In genomic region chr2:170070641-170071241, GRCm38 (mm10) we compare ENCODE assay signal across 8 mouse cellular contexts.
DNase-seq lines count a peak whose midpoint lies in the region; ATAC-seq lines count a peak whose summit lies in the region.

No protein-coding gene starts in this region.

- WGBS in lung, embryonic 15.5 days = 31% methylated on average over 15 of the region's 15 CpGs
- WGBS in embryonic facial prominence, embryonic 14.5 days = 34% methylated on average over 15 of the region's 15 CpGs
- 7% methylated on average over 15 of the region's 15 CpGs for WGBS in kidney, embryonic 16.5 days
- 21% methylated on average over 15 of the region's 15 CpGs for WGBS in stomach, embryonic 15.5 days

- DNase-seq in lung, adult 18-20 months = no peak
- DNase-seq in embryonic facial prominence, embryonic 14.5 days (ENCODE audit: low spot score) = peak; percentile 81
- no peak for DNase-seq in thymus, postnatal 0 days (ENCODE audit: low spot score)
- DNase-seq in spleen, adult 12 weeks (ENCODE audit: low spot score) = no peak

- H3K36me3 ChIP-seq in lung, embryonic 15.5 days = no peaks in the 10 kb centered on the region
- H3K36me3 ChIP-seq in embryonic facial prominence, embryonic 14.5 days (ENCODE audit: control insufficient read depth, insufficient read depth, low read length) = no peaks in the 10 kb centered on the region
- no peaks in the 10 kb centered on the region for H3K36me3 ChIP-seq in kidney, embryonic 16.5 days (ENCODE audit: insufficient read depth, low read length)
- H3K36me3 ChIP-seq in stomach, embryonic 15.5 days = no peaks in the 10 kb centered on the region

- H3K9me3 ChIP-seq in lung, embryonic 15.5 days = no peaks in the 10 kb centered on the region
- no peaks in the 10 kb centered on the region for H3K9me3 ChIP-seq in embryonic facial prominence, embryonic 14.5 days (ENCODE audit: control insufficient read depth, low read length)
- H3K9me3 ChIP-seq in kidney, embryonic 16.5 days (ENCODE audit: low read length) = peaks cover 14% of the 10 kb centered on the region
- H3K9me3 ChIP-seq in stomach, embryonic 15.5 days = no peaks in the 10 kb centered on the region

- H3K4me3 ChIP-seq in lung, embryonic 15.5 days = peak overlapping the region; percentile 21
- H3K4me3 ChIP-seq in embryonic facial prominence, embryonic 14.5 days (ENCODE audit: low read depth, low read length) = no peak overlapping the region
- peak overlapping the region; percentile 28 for H3K4me3 ChIP-seq in kidney, embryonic 16.5 days (ENCODE audit: low read length)
- H3K4me3 ChIP-seq in stomach, embryonic 15.5 days (replicated peaks) = peak overlapping the region; percentile 6; the same call in 1 of the 2 replicates

- no peak overlapping the region; the same call in 1 of the 2 replicates for H3K9ac ChIP-seq in lung, embryonic 15.5 days
- H3K9ac ChIP-seq in embryonic facial prominence, embryonic 14.5 days (ENCODE audit: low read depth, low read length) = no peak overlapping the region
- peak overlapping the region; percentile 33 for H3K9ac ChIP-seq in kidney, embryonic 16.5 days (replicated peaks; ENCODE audit: low read length)
- no peak overlapping the region for H3K9ac ChIP-seq in stomach, embryonic 15.5 days

- peaks cover 10% of the 10 kb centered on the region for H3K4me1 ChIP-seq in lung, embryonic 15.5 days
- peaks cover 16% of the 10 kb centered on the region for H3K4me1 ChIP-seq in embryonic facial prominence, embryonic 14.5 days (ENCODE audit: control insufficient read depth, insufficient read depth, low read length)
- peaks cover 20% of the 10 kb centered on the region for H3K4me1 ChIP-seq in kidney, embryonic 16.5 days (ENCODE audit: insufficient read depth, low read length)
- H3K4me1 ChIP-seq in stomach, embryonic 15.5 days = peaks cover 7% of the 10 kb centered on the region; the same call in 1 of the 2 replicates

- H3K27ac ChIP-seq in lung, embryonic 15.5 days = peak overlapping the region; percentile 61; the same call in 1 of the 2 replicates
- H3K27ac ChIP-seq in embryonic facial prominence, embryonic 14.5 days (replicated peaks; ENCODE audit: low read depth, low read length) = no peak overlapping the region
- H3K27ac ChIP-seq in kidney, embryonic 16.5 days (ENCODE audit: low read length) = peak overlapping the region; percentile 81
- H3K27ac ChIP-seq in stomach, embryonic 15.5 days = peak overlapping the region; percentile 67; the same call in 1 of the 2 replicates

- peak overlapping the region; percentile 49 for H3K4me2 ChIP-seq in lung, embryonic 15.5 days
- H3K4me2 ChIP-seq in embryonic facial prominence, embryonic 14.5 days (ENCODE audit: low read depth, low read length) = peak overlapping the region; percentile 36
- H3K4me2 ChIP-seq in kidney, embryonic 16.5 days (replicated peaks; ENCODE audit: low read depth, low read length) = peak overlapping the region; percentile 54
- H3K4me2 ChIP-seq in stomach, embryonic 15.5 days = peak overlapping the region; percentile 52

- no peaks in the 10 kb centered on the region for H3K27me3 ChIP-seq in lung, embryonic 15.5 days
- H3K27me3 ChIP-seq in embryonic facial prominence, embryonic 14.5 days (replicated peaks; ENCODE audit: control insufficient read depth, insufficient read depth, low read length) = no peaks in the 10 kb centered on the region
- no peaks in the 10 kb centered on the region for H3K27me3 ChIP-seq in kidney, embryonic 16.5 days (ENCODE audit: insufficient read depth, low read length)
- H3K27me3 ChIP-seq in stomach, embryonic 15.5 days (replicated peaks) = no peaks in the 10 kb centered on the region

- no peak; the same call in 1 of the 2 replicates for ATAC-seq in lung, embryonic 15.5 days (ENCODE audit: borderline replicate concordance, extremely low read depth, low FRiP score, low TSS enrichment)
- ATAC-seq in embryonic facial prominence, embryonic 14.5 days (ENCODE audit: low read depth) = peak; percentile 83
- peak; percentile 93 for ATAC-seq in kidney, embryonic 16.5 days (ENCODE audit: low FRiP score, low TSS enrichment)
- peak; percentile 83 for ATAC-seq in stomach, embryonic 15.5 days (ENCODE audit: insufficient read depth, low FRiP score, low read depth)
- ATAC-seq in monocyte, adult 5-6 weeks (replicated peaks; ENCODE audit: insufficient number of reproducible peaks, low FRiP score, low TSS enrichment, poor library complexity, severe bottlenecking) = no peak

Comparison
In these comparisons a context has a peak if more than half of its experiments do, and no peak if none do; other contexts are left out.
1. ATAC-seq: peak in embryonic facial prominence, embryonic 14.5 days (single experiment), kidney, embryonic 16.5 days (single experiment) and stomach, embryonic 15.5 days (single experiment); none in lung, embryonic 15.5 days (single experiment) and monocyte, adult 5-6 weeks (single experiment).
2. Peak in every context shown above with its lines, with median percentiles within 50 percentile points of each other: H3K4me2 ChIP-seq.